Mouse (Mus musculus) urinary bladder, postnatal 4 days (tissue): ENCODE data around the gene Ttc17.
"Not testable (repeated sequence)": the region's sequence is repeated elsewhere in the genome, so short reads cannot be mapped to it uniquely, and the experiment has no call there.

Experiments used
- DNase-seq, 2 experiments: peaks; one replicate each; pipeline ENCODE4 v3.0.0; 2021 to 2022; ENCODE audit warnings: low spot score in 2 of 2

The Ttc17 gene

GRCm38 (mm10) chr2:94406083-94406957 lies at the start of gene Ttc17:
Gene Ttc17, minus strand, starts transcription at chr2:94406689.
- DNase-seq, result peak; percentile 82 to 90

GRCm38 (mm10) chr2:94449643-94450042 lies 43.2 kb upstream of the Ttc17 start:
- DNase-seq, result no peak

GRCm38 (mm10) chr2:94436952-94437351 lies 30.5 kb upstream of the Ttc17 start:
- DNase-seq, result no peak

- no peak for DNase-seq
These were observed 29.0 kb upstream of the Ttc17 start for GRCm38 (mm10) chr2:94435481-94435880.

GRCm38 (mm10) chr2:94434833-94435232 lies 28.3 kb upstream of the Ttc17 start:
- DNase-seq, result no peak

GRCm38 (mm10) chr2:94432214-94432613 lies 25.7 kb upstream of the Ttc17 start:
- DNase-seq, result no peak

- DNase-seq, result no peak
These were observed 22.0 kb upstream of the Ttc17 start for GRCm38 (mm10) chr2:94428456-94428855.

- DNase-seq, result no peak
These were observed 952 bp upstream of the Ttc17 start for GRCm38 (mm10) chr2:94407441-94407840.

- DNase-seq, result no peak
These were observed 532 bp upstream of the Ttc17 start for GRCm38 (mm10) chr2:94407021-94407420.

- no peak for DNase-seq
These were observed 949 bp downstream of the Ttc17 start for GRCm38 (mm10) chr2:94405397-94406082.

- DNase-seq, result no peak
These were observed 1.8 kb downstream of the Ttc17 start for GRCm38 (mm10) chr2:94404512-94405240.

- DNase-seq, result no peak
These were observed 3.9 kb downstream of the Ttc17 start for GRCm38 (mm10) chr2:94402561-94402960.

GRCm38 (mm10) chr2:94402096-94402495 lies 4.4 kb downstream of the Ttc17 start:
- DNase-seq, result no peak

- no peak for DNase-seq
These were observed 5.5 kb downstream of the Ttc17 start for GRCm38 (mm10) chr2:94401006-94401405.

GRCm38 (mm10) chr2:94398138-94398970 lies 8.1 kb downstream of the Ttc17 start:
- no peak for DNase-seq

GRCm38 (mm10) chr2:94397453-94397852 lies 9.0 kb downstream of the Ttc17 start:
- DNase-seq, result no peak

GRCm38 (mm10) chr2:94396325-94396724 lies 10.2 kb downstream of the Ttc17 start:
- DNase-seq, result no peak

- not testable (repeated sequence) for DNase-seq
These were observed 15.4 kb downstream of the Ttc17 start for GRCm38 (mm10) chr2:94391127-94391526.

- DNase-seq, result no peak
These were observed 17.5 kb downstream of the Ttc17 start for GRCm38 (mm10) chr2:94389000-94389399.

- DNase-seq, result no peak
These were observed 18.6 kb downstream of the Ttc17 start for GRCm38 (mm10) chr2:94387846-94388245.

GRCm38 (mm10) chr2:94384483-94384882 lies 22.0 kb downstream of the Ttc17 start:
- DNase-seq, result not testable (repeated sequence)
